Mouse (Mus musculus): ENCODE results near the gene Adgrf5.
A peak's percentile ranks its signal among the peaks of the same experiment; 100 is the strongest.
"Not testable (repeated sequence)": the region's sequence is repeated elsewhere in the genome, so short reads cannot be mapped to it uniquely, and the experiment has no call there.

The Adgrf5 gene

GRCm38 (mm10) chr17:43359826-43360619 is at the start of gene Adgrf5:
Adgrf5 (plus strand) TSS chr17:43360451.
- DNase-seq (ENCODE audit: low spot score): no peak

GRCm38 (mm10) chr17:43325986-43326671 is 34.1 kb upstream of the Adgrf5 start:
- DNase-seq (ENCODE audit: low spot score): no peak

- DNase-seq (ENCODE audit: low spot score): peak; percentile 3
Measured at GRCm38 (mm10) chr17:43326726-43327700, 33.2 kb upstream of the Adgrf5 start.

DNA sequence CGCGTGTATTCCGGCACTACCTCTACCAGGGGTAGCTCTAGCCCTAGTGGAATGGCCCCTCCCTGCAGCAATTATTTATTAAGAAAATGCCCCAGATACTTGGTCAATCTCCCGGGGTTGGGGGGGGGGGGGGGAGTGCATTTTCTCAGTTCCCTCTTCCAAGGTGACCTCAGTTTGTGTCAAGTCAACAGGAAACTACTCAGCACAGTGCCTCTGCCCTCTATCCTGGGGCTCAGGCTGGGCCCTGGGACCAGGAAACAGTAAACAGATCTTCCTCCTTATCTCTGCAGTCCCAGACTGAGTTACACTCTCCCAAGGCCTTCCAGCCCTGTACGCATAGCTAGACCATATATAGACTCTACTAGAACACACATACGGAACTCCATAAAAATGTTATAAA is 32.4 kb upstream of the Adgrf5 start:
- no peak for DNase-seq (ENCODE audit: low spot score)

DNA sequence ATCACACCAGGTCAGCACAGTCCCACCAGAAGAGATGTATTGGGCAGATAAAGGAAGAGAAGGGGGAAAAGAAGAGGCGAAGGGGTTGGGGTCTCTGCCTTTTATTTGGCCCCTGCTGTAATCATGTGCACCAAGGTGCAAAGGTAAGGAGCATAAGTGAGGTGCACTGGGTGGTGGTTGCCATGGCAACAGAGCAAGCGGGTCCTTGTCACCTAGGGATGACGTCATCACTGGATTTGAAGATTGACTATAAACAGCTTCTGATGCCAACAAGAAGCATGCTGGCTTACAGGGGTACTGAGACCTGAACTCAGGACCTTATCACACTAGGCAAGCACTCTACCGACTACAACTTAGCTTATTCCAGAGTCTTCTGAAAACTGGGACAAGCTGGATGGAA is 31.0 kb upstream of the Adgrf5 start:
- DNase-seq (ENCODE audit: low spot score): no peak

- DNase-seq (ENCODE audit: low spot score): no peak
Measured at GRCm38 (mm10) chr17:43329761-43330183, 30.5 kb upstream of the Adgrf5 start.

GRCm38 (mm10) chr17:43332686-43333085 is 27.6 kb upstream of the Adgrf5 start:
- DNase-seq (ENCODE audit: low spot score): no peak

DNA sequence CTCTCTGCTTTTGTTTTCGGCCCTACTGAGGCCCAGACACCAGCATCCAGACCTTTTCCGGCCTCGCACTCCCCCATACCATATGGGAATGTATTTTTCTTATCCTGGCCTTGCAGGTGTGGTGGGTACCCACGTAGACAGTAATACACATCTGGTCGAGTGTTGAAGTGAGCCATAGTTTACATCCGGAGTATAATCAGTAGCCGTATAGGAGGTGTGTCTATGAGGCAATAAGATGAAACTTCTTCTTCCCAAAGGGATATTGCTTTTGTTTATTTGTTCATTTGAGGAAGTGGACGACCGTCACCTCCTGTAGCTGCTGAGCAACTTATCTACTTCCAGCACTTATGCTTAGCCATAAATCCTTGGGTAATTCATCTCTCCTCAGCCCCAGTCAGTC is 26.2 kb upstream of the Adgrf5 start:
- DNase-seq (ENCODE audit: low spot score): no peak

DNA sequence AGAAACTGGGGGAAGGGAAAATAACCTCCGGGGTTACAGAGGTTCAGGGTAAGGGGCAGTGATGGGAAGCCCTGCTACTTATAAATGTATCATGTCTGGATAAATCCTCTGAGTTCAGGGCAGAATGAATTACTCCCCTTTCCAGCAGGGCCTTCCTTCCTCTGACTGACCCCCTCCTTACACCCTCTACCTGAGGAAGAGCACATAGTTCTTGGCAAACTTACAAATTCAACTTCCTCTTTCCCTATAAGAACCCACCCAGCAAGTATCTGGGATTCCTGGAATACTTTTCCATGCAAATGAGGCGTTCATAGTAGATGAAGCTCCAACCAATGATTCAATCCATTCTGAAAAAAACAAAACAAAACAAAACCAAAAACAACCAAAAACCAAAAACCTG is 22.6 kb upstream of the Adgrf5 start:
- no peak for DNase-seq (ENCODE audit: low spot score)

- DNase-seq (ENCODE audit: low spot score): no peak
Measured at GRCm38 (mm10) chr17:43338279-43338678, 22.0 kb upstream of the Adgrf5 start.

DNA sequence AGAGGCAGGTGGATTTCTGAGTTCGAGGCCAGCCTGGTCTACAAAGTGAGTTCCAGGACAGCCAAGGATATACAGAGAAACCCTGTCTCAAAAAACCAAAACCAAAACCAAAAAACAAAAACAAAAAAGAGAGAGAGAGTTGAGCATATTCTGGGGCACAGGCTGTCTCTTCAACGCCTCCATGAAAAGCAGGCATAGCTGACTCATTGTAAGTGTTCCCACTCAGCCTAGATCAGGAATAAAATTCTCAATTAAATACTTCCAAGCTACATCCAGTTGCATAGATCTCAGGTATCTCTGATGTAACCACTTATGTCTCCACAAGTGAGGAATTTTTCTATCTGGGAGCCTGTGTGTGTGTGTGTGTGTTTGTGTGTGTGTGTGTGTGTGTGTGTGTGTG is 13.8 kb upstream of the Adgrf5 start:
- DNase-seq (ENCODE audit: low spot score): not testable (repeated sequence)

DNA sequence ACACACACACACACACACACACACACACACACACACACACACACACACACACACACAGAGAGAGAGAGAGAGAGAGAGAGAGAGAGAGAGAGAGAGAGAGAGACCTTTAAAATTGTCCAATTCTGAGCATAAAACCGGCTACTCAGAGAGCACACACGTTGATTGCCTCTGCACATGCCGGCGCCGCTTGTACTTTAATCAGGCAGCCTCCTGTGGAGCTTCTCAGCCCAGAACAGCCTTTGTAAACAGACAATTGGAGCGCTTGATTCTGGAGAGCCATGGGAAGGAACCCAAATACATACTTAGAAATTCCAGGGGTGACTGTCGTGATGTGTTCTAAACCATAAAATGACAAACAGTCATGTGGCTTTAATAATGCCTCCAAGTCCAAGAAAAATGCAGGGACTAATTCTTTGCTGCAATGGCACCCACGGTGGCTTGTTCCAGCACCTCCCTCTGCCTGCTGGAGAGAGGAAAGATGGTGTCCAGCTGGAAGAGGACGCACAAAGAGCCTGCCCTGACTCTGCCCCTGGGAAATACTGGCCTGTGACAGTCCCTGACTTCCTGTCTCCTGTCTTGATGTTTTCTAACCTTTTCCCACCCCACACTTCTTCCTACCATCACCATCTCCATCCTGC is 2.2 kb upstream of the Adgrf5 start:
- no peak for DNase-seq (ENCODE audit: low spot score)

GRCm38 (mm10) chr17:43361021-43361420 is 770 bp downstream of the Adgrf5 start:
- no peak for DNase-seq (ENCODE audit: low spot score)

GRCm38 (mm10) chr17:43362362-43362761 is 2.1 kb downstream of the Adgrf5 start:
- DNase-seq (ENCODE audit: low spot score): no peak

DNA sequence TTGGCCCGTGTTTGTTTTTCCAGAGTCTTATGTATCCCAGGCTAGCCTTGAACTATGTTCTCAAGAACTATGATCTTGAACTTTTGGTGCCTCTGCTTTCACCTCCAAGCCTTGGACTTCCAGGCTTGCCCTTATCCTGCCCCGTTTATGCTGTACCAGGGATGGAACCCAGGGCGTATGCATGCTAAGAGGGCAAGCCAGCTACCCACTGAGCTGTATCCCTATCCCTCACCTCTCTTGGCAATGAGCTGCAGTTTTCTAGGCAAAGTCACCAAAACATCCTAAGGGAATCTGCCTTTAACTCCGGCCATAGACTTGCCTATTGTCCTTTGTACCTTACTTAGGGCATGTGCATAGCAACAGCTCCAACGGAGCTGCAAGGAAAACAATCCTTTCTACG is 2.6 kb downstream of the Adgrf5 start:
- no peak for DNase-seq (ENCODE audit: low spot score)

DNA sequence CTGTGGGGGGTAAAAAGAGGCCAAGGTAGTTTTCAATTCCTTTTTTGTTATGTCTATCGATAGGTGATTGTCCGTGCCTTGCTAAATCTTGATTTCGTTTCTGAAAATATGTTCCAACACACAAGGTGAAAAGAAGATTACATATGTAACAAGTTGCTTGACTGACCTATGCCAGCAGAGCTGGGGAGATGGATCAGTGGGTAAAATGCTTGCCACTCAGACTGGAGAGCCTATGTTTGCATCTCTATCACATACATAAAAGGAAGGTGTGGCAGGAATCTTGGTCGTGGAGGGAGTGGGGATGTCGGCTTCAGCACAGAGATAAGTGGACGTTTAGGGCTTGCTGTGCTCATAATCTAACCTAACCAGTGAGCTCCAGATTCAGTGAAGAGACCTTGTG is 3.7 kb downstream of the Adgrf5 start:
- no peak for DNase-seq (ENCODE audit: low spot score)

DNA sequence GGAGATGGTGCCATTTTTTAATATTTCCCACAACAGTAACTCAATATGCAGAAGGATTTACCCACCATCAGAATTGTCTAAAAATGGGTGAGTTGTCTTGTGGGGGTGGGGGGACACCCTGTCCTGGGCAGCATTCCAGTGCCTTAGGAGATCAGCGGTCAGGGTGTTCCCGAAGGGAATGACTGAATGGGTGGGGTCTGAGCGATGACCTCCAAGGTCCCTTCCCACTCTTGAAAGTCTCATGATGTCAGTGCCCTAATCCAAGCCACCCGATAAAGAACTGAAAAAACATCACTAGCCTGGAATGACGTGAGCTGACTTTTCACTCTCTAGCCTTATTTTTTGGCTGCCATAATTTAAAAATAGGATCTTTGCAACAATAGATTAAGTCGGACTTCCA is 5.0 kb downstream of the Adgrf5 start:
- DNase-seq (ENCODE audit: low spot score): no peak

- no peak for DNase-seq (ENCODE audit: low spot score)
Measured at GRCm38 (mm10) chr17:43366486-43366885, 6.2 kb downstream of the Adgrf5 start.

GRCm38 (mm10) chr17:43368171-43368576 is 7.9 kb downstream of the Adgrf5 start:
- no peak for DNase-seq (ENCODE audit: low spot score)

- DNase-seq (ENCODE audit: low spot score): no peak
Measured at GRCm38 (mm10) chr17:43372604-43373003, 12.4 kb downstream of the Adgrf5 start.

DNA sequence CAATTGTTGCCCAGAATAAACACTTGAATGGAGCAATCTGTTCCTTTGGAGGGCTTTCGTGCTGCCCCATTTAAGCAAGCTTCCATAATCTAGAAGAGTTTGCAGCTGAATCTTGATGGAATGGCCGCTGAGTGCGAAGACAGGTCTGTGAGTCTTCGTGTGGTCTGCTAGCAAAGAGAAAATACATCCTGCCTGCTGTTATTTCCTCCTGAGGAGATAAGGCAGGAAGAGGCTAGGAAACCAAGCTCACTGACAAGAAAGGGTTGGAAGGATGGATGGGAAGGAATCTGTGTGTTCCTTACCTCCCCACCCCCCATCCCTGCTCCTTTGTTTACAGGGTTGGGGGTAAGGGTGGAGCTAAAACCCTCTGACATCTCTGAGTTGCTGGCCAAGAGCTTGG is 13.8 kb downstream of the Adgrf5 start:
- DNase-seq (ENCODE audit: low spot score): no peak

DNA sequence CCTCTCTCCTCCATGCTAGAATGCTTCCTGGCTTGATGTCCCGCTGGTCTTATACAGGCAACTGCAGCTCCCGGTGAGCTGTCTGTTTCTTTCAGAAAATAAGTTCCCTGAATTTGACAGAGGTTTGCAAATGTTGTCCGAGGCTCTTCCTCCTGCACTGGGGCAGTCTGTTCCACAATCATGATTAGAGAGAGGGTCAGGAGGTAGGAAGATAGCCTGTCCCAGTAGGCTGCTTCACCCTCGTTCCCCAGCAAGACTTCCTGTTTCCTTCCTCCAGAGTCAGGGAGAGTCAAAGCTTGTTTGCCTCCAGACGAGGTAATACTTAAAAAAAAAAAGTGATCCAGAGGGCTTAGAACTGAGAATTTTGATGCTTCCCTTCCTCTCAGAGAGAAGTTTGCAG is 16.3 kb downstream of the Adgrf5 start:
- no peak for DNase-seq (ENCODE audit: low spot score)

All from T-cell, adult 2 months (primary cell).